Mouse (Mus musculus): ENCODE measurements around the gene Pank1. TPM values are rescaled to one million over a fixed set of nuclear protein-coding genes. Genes with fewer than 3 reads are reported as not detected.

Pank1 gene
- polyA plus RNA-seq, 1 experiment from 2014 or later = 8.0 TPM

DNA sequence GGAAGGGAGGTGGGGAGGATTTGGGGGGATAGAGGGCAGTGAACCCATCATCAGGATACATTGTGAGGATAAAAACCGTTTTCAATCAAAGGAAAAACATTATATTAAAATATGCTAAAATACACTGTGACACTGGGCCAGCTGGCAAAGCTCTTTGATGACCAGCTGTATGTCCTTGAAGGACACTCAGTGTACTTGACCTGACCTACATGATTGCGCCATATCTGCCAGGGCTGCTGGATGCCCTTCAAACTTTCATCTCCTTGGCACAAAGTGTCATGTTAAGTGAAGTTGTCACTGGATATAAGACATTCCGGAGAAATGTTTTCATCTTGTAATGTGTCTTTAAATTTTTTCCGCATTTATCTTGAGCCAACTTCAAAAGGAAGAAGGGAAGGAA, 19.7 kb upstream of the Pank1 start:
- WGBS = 90% methylated on average over 4 of the region's 4 CpGs
- Histone ChIP-seq H3K4me3 (no peak overlapping the region), H3K9me3 (no peaks in the 10 kb centered on the region), H3K36me3 (no peaks in the 10 kb centered on the region), H3K27me3 (no peaks in the 10 kb centered on the region), H3K9ac (no peak overlapping the region), H3K27ac (replicated peaks) (no peak overlapping the region), H3K4me2 (no peak overlapping the region), H3K4me1 (replicated peaks) (no peaks in the 10 kb centered on the region)
- ATAC-seq (ENCODE audit: low read depth) = no peak

DNA sequence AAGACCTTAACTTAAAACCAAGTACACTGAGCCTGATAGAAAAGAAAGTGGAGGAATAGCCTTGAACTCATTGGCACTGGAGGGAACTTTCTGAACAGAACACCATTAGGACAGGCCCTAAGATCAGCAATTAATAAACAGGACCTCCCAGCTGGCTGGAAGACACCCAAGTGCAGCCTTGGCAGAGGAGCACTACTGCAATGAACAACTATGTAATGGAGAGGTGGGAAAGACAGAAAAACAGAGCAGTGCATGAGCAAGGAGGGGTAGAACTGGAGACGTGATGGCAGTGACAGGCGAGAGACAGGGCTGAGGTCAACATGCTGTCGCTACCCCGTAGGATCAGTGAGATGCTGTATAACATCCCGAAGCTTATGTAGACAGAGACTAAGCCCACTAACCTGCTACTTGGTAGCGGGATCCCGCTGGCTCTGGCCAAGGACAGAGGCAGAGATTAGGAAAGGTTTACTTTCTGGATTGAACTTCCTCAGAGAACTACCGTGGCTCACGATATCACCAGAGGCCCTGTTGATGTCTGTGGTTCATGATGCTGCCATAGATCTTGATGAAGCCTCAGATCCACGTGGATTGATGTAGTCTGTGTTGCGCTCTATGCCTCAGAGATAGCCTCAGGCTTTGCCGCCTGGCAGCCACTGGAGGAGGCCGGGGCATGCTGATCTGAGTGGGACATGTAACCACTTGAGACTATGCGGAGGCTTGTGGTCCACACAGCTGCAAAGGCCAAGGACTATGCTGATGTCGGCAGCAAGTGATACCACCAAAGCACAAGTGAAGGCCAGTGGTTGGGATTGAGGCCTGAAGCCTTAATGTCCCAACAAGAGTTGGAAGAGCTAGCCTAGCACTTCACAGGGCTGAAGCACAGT, 18.1 kb upstream of the Pank1 start:
- Histone ChIP-seq H3K9ac (no peak overlapping the region), H3K27me3 (no peaks in the 10 kb centered on the region), H3K9me3 (no peaks in the 10 kb centered on the region), H3K27ac (replicated peaks) (no peak overlapping the region), H3K4me2 (no peak overlapping the region), H3K4me1 (replicated peaks) (no peaks in the 10 kb centered on the region), H3K4me3 (no peak overlapping the region), H3K36me3 (no peaks in the 10 kb centered on the region)
- WGBS = 91% methylated on average over 15 of the region's 15 CpGs
- no peak for ATAC-seq (ENCODE audit: low read depth)

DNA sequence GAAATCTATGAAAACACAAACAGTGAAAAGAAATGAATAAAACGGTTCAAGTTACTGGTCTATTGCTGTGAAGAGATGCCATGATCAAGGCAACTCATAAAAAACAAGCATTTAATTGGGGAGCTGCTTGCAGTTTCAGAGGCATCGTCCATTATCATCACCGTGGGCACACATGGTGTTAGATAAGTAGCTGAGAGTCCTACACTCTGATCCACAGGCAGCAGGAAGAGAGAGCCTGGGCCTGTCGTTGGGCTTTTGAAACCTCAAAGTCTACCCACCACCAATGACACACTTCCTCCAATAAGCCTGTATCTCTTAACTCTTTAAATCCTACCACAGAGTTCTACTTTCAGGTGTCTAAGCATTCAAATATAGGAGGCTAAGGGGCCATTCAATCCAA, 15.8 kb upstream of the Pank1 start:
- H3K9me3 ChIP-seq = no peaks in the 10 kb centered on the region
- no peak overlapping the region for H3K4me3 ChIP-seq
- H3K4me2 ChIP-seq = no peak overlapping the region
- H3K36me3 ChIP-seq = no peaks in the 10 kb centered on the region
- WGBS = 84% methylated on average over 4 of the region's 4 CpGs
- H3K27me3 ChIP-seq = no peaks in the 10 kb centered on the region
- H3K9ac ChIP-seq = no peak overlapping the region
- H3K27ac ChIP-seq (replicated peaks) = no peak overlapping the region
- H3K4me1 ChIP-seq (replicated peaks) = no peaks in the 10 kb centered on the region
- no peak for ATAC-seq (ENCODE audit: low read depth)

DNA sequence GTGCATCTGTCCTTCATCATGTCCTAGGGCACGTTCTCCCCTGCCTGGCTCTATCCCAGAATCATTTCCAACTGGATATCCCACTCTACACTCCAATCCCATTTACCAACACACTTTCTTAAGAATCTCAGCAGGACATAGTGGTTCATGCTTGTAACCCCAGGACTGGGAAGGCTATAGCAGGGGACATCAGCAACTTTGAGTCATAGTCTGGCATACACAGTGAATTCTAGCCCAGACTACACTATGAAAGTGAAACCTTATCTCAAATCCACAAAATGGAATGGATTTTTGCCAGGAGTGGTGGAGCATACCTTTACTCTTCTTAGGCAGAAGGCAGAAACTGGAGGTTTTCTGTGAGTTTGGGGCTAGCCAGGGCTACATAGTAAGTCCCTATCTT, 12.3 kb upstream of the Pank1 start:
- no peak overlapping the region for H3K4me2 ChIP-seq
- H3K36me3 ChIP-seq = no peaks in the 10 kb centered on the region
- no peaks in the 10 kb centered on the region for H3K9me3 ChIP-seq
- no peak overlapping the region for H3K9ac ChIP-seq
- H3K27me3 ChIP-seq = no peaks in the 10 kb centered on the region
- H3K27ac ChIP-seq (replicated peaks) = no peak overlapping the region
- H3K4me1 ChIP-seq (replicated peaks) = no peaks in the 10 kb centered on the region
- WGBS = 80% methylated on average over 1 of the region's 1 CpGs
- no peak for ATAC-seq (ENCODE audit: low read depth)
- H3K4me3 ChIP-seq = no peak overlapping the region

DNA sequence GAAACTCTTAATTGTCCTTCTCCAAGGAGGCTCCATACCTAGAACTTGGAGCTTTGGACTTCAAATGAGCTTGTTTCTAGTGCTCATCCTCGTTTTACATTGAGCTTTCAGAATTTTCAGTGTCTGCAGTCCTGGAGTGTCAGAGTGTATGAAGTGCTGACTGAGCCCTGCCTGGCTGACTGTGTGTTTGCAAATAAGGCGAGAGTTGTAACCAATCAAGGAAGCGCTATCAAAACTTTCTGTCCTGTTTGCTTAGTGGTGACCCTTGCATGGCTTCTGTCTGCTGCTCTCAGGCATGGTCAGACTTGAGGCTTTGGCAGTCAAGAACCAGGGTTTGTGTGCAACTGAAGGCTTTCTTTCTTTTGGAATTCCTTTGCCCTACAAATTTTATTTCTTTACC, 11.7 kb upstream of the Pank1 start:
- H3K27me3 ChIP-seq = no peaks in the 10 kb centered on the region
- H3K4me1 ChIP-seq (replicated peaks) = no peaks in the 10 kb centered on the region
- no peak for ATAC-seq (ENCODE audit: low read depth)
- WGBS = 77% methylated on average over 3 of the region's 3 CpGs
- H3K4me2 ChIP-seq = no peak overlapping the region
- H3K36me3 ChIP-seq = no peaks in the 10 kb centered on the region
- H3K4me3 ChIP-seq = no peak overlapping the region
- H3K9me3 ChIP-seq = no peaks in the 10 kb centered on the region
- no peak overlapping the region for H3K9ac ChIP-seq
- no peak overlapping the region for H3K27ac ChIP-seq (replicated peaks)

DNA sequence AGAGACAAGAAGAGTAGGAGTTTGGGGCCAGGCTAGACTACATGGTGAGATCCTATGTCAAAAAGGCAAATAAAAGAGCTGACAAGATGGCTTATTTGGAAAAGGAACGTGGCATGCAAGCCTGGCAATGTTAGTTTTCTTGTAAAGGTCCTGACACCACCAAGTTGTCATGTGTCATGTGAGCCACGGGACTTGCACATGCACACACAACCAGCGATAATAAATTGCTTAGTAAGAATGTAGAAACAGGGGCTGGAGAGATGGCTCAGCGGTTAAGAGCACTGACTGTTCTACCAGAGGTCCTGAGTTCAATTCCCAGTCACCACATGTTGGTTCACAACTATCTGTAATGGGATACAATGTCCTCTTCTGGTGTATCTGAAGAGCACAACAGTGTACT, 7.1 kb upstream of the Pank1 start:
- Histone ChIP-seq H3K9ac (no peak overlapping the region), H3K36me3 (no peaks in the 10 kb centered on the region), H3K4me2 (no peak overlapping the region), H3K9me3 (no peaks in the 10 kb centered on the region), H3K4me1 (replicated peaks) (no peaks in the 10 kb centered on the region), H3K27ac (replicated peaks) (no peak overlapping the region), H3K4me3 (no peak overlapping the region), H3K27me3 (no peaks in the 10 kb centered on the region)
- ATAC-seq (ENCODE audit: low read depth) = no peak
- WGBS = 88% methylated on average over 4 of the region's 4 CpGs

DNA sequence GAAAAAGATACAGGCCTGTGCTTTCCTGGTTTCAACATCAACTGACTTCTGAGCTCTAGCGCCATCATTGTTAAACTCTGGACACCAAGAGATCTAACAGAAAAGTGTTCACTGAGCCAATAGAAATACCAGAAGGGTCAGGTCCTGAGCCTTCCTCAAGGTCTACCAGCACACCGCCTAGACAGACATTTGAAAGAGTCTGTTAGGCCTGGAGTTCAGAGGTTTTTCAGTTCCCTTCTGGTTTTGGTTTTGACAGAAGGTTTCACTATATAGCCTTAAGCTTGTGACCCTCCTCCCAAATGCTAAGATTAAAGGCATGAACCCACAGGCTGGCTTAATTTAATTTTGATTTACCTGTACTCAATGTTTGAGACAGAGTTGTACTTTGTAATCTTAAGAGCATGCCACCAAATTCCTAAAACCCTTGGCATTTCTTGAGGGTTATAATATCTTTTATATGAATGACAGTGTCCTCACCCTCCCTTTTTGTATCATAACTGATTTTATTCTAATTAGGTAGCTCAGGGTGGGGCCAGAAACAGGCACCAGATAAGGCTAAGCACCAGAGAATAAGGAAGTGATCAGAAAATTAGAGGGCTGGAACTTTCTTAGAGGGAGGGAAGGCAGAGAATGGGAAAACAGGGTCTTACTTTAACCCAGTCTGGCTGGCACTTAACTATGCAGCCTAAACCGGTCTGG, 4.4 kb upstream of the Pank1 start:
- Histone ChIP-seq H3K27ac (replicated peaks) (no peak overlapping the region), H3K9me3 (no peaks in the 10 kb centered on the region), H3K4me3 (no peak overlapping the region), H3K4me1 (replicated peaks) (peaks cover 10% of the 10 kb centered on the region), H3K27me3 (no peaks in the 10 kb centered on the region), H3K4me2 (no peak overlapping the region), H3K36me3 (no peaks in the 10 kb centered on the region), H3K9ac (no peak overlapping the region)
- ATAC-seq (ENCODE audit: low read depth) = no peak
- WGBS = 82% methylated on average over 3 of the region's 3 CpGs

DNA sequence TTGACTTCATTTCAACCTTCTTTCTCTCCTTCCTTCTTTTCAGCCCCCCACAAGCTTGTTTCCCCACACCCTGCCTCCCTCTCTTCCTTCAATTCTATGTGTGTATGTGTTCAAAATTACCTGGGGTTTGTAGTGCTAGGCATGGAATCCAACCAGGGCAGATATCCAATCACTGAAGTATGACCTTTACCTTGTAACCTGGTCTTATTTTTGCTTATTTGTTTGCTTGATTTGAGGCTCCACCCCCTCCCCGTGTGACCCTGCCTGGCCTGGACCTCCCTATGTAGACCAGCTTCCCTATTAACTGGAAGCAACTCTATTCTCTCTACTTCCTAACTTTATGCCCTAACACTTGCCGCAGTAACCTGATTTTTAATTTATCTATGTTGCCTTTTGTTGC, 3.2 kb upstream of the Pank1 start:
- Histone ChIP-seq H3K27me3 (no peaks in the 10 kb centered on the region), H3K4me3 (no peak overlapping the region), H3K27ac (replicated peaks) (no peak overlapping the region), H3K4me1 (replicated peaks) (peaks cover 14% of the 10 kb centered on the region), H3K9ac (no peak overlapping the region), H3K9me3 (no peaks in the 10 kb centered on the region), H3K36me3 (no peaks in the 10 kb centered on the region), H3K4me2 (no peak overlapping the region)
- no peak for ATAC-seq (ENCODE audit: low read depth)
- 89% methylated on average over 2 of the region's 2 CpGs for WGBS

DNA sequence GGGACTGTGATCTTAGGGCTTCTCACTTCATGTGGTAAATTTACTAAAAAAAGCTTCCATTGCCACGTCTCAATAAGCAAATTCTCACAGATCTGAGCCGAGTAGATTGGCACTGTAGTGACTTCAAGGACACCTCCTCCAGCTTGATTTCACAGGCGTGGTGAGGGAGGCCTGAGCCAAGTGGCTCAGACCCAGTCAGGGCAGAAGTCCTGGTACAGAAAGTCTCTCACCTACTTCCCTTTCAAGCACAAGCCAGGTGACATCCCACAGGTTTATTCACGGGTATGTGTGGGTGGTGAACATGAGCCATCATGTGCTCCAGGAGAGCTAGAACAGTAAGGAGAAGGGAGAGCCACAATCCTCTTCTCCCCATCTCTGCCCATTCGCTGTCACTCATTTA, 1.9 kb upstream of the Pank1 start:
- no peaks in the 10 kb centered on the region for H3K36me3 ChIP-seq
- H3K4me1 ChIP-seq (replicated peaks) = peaks cover 24% of the 10 kb centered on the region
- H3K27ac ChIP-seq (replicated peaks) = no peak overlapping the region
- no peaks in the 10 kb centered on the region for H3K9me3 ChIP-seq
- H3K4me2 ChIP-seq = no peak overlapping the region
- no peak overlapping the region for H3K9ac ChIP-seq
- WGBS = 90% methylated on average over 5 of the region's 5 CpGs
- no peak overlapping the region for H3K4me3 ChIP-seq
- no peak for ATAC-seq (ENCODE audit: low read depth)
- no peaks in the 10 kb centered on the region for H3K27me3 ChIP-seq

DNA sequence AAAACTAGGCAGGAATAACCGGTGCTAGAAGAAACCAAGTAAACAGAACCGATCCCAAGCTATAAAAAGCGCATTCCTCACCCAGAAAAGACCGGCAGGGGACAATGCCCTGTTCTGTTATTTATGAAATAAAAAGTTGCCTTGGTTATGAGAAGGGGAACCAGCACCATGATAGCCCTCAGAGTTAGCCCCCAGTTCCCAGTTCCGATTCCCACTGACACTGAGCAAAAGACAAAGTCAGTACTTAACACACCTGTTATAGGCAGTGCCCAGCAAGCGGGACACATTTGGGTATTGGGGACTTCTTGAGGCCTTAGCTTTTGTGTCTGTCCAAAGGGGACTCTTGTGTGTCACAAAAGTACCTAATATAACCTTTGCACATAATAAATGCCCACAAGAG, 369 bp upstream of the Pank1 start:
- Histone ChIP-seq H3K4me1 (replicated peaks) (peaks cover 24% of the 10 kb centered on the region), H3K36me3 (no peaks in the 10 kb centered on the region), H3K9me3 (no peaks in the 10 kb centered on the region), H3K4me3 (peak overlapping the region; percentile 88), H3K27me3 (no peaks in the 10 kb centered on the region), H3K4me2 (peak overlapping the region; percentile 78), H3K27ac (replicated peaks) (peak overlapping the region; percentile 98), H3K9ac (peak overlapping the region; percentile 95)
- 25% methylated on average over 6 of the region's 6 CpGs for WGBS
- no peak for ATAC-seq (ENCODE audit: low read depth)

DNA sequence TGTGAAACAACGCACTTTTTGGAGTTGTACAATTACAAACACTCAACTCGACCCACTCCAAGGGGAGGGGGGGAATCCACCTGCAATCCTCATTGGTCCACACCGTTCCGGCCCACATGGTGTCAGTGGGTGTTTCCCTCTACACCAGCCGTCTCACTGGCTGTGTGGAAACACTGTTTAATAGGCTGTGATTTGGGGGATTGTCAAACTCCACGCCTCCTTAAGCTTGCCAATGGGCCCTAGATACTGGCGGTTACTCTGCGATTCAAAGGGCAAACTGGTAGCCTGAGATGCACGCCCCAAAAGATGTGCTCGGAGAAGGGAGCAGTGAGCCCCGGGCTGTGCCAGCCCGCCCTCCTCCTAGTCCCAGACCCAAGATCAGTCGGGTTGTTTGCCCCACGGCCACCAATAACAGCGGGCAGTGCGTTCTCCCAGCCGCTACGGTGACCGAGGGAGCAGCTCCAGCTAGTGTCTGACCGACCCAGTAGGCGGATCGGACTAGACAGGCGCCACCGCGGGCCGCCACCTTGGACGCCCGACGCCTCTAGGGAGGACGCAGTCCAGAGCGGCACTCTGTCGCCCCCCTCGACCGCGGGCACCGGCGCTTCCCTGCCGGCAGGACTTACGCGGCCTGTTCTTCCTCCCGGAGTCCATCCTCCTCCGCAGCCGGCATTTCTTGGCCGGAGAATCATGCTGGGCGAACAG, 1.2 kb downstream of the Pank1 start:
- no peaks in the 10 kb centered on the region for H3K36me3 ChIP-seq
- H3K4me2 ChIP-seq = peak overlapping the region; percentile 78
- peak overlapping the region; percentile 95 for H3K9ac ChIP-seq
- H3K27ac ChIP-seq (replicated peaks) = peak overlapping the region; percentile 98
- no peaks in the 10 kb centered on the region for H3K27me3 ChIP-seq
- H3K4me3 ChIP-seq = peak overlapping the region; percentile 88
- WGBS = 1% methylated on average over 45 of the region's 45 CpGs
- ATAC-seq (ENCODE audit: low read depth) = peak; percentile 97
- peaks cover 24% of the 10 kb centered on the region for H3K4me1 ChIP-seq (replicated peaks)
- no peaks in the 10 kb centered on the region for H3K9me3 ChIP-seq

DNA sequence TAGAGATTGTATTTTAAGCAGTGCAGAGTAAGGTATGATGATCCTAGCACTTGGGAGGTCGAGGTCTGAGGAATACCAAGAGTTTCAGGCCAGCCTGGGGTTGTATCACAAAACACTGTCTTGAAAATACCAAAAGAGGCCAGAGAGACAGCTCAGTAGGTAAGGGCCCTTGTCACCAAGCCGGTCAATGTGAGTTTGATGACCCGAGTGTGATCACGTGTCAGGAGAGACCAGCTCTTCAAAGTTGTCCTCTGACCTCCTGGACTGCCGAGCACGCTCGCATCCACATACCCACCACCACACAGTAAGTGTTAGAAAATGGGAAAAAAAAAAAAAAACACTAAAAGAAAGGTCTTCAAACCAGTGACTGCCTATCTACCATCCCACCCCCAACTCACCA, 2.6 kb downstream of the Pank1 start:
- Histone ChIP-seq H3K36me3 (no peaks in the 10 kb centered on the region), H3K9me3 (no peaks in the 10 kb centered on the region), H3K27ac (replicated peaks) (no peak overlapping the region), H3K27me3 (no peaks in the 10 kb centered on the region), H3K4me2 (peak overlapping the region; percentile 78), H3K4me3 (no peak overlapping the region), H3K9ac (no peak overlapping the region), H3K4me1 (replicated peaks) (peaks cover 24% of the 10 kb centered on the region)
- ATAC-seq (ENCODE audit: low read depth) = no peak
- WGBS = 83% methylated on average over 7 of the region's 7 CpGs
